Mouse (Mus musculus): ENCODE results near the gene Map2. TPM values are rescaled to one million over a fixed set of nuclear protein-coding genes. Genes with fewer than 3 reads are reported as not detected.

Gene Map2
- total and polyA plus RNA-seq, 3 experiments = not detected

GRCm38 (mm10) chr1:66150806-66151205 lies 24.3 kb upstream of the Map2 start:
- H3K36me3 ChIP-seq (ENCODE audit: control insufficient read depth in 1 of 2, insufficient read depth in 2 of 2, low read length in 2 of 2) = no peaks in the 10 kb centered on the region
- TF ChIP-seq SMC3 (IDR thresholded peaks at IDR 0.05; ENCODE audit: low read depth, low read length) = no peak
- TF ChIP-seq HCFC1 (IDR thresholded peaks at IDR 0.05; ENCODE audit: low read depth, low read length) = no peak
- no peak for TF ChIP-seq GATA1 (IDR thresholded peaks at IDR 0.05; ENCODE audit: low read depth, low read length)
- no peak for TF ChIP-seq EP300 (IDR thresholded peaks at IDR 0.05; ENCODE audit: low read depth in 1 of 2, low read length in 2 of 2)
- no peak overlapping the region for H3K27ac ChIP-seq (ENCODE audit: control insufficient read depth, low read depth, low read length)
- H3K79me2 ChIP-seq (ENCODE audit: control insufficient read depth, insufficient read depth, low read length, poor library complexity) = no peaks in the 10 kb centered on the region
- H3K27me3 ChIP-seq (ENCODE audit: control insufficient read depth in 1 of 2, insufficient read depth in 2 of 2, low read length in 2 of 2) = no peaks in the 10 kb centered on the region
- H3K9ac ChIP-seq (ENCODE audit: control insufficient read depth, low read depth, low read length, poor library complexity, severe bottlenecking) = no peak overlapping the region
- H3K4me1 ChIP-seq (ENCODE audit: control insufficient read depth in 1 of 2, insufficient read depth in 2 of 2, low read length in 2 of 2) = no peaks in the 10 kb centered on the region
- no peak overlapping the region for H3K4me3 ChIP-seq (ENCODE audit: control insufficient read depth in 1 of 2, insufficient read depth in 1 of 2, low read depth in 2 of 2, low read length in 2 of 2)
- no peak for DNase-seq (ENCODE audit: low read depth, low spot score)
- no peaks in the 10 kb centered on the region for H3K9me3 ChIP-seq (replicated peaks; ENCODE audit: insufficient read depth, low read length)

DNA sequence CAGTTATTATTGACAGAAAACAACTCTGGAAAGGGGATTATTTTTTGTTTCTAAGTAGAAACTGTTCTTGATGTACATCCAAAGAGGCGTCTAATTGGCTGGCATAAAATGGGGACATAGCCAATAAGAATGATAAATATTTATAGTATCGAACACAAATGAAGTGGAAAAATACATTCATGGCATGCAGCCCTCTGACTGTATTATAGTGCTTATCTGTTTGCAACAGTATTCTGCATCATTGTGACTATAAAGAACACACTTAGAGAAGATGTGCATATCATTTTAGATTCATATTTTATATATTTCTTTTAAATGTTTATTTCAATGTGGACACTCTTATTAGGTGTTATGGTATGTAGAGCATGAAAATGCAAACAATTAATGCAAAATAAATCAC lies 17.9 kb upstream of the Map2 start:
- H3K27ac ChIP-seq (ENCODE audit: control insufficient read depth, low read depth, low read length) = no peak overlapping the region
- TF ChIP-seq MYC (IDR thresholded peaks at IDR 0.05; ENCODE audit: low read depth, low read length) = no peak
- no peaks in the 10 kb centered on the region for H3K36me3 ChIP-seq (ENCODE audit: control insufficient read depth in 1 of 2, insufficient read depth in 2 of 2, low read length in 2 of 2)
- no peak overlapping the region for H3K9ac ChIP-seq (ENCODE audit: control insufficient read depth, low read depth, low read length, poor library complexity, severe bottlenecking)
- H3K4me3 ChIP-seq (ENCODE audit: control insufficient read depth in 1 of 2, insufficient read depth in 1 of 2, low read depth in 2 of 2, low read length in 2 of 2) = no peak overlapping the region
- no peaks in the 10 kb centered on the region for H3K79me2 ChIP-seq (ENCODE audit: control insufficient read depth, insufficient read depth, low read length, poor library complexity)
- H3K9me3 ChIP-seq (replicated peaks; ENCODE audit: insufficient read depth, low read length) = no peaks in the 10 kb centered on the region
- no peak for DNase-seq (ENCODE audit: low read depth, low spot score)
- no peaks in the 10 kb centered on the region for H3K4me1 ChIP-seq (ENCODE audit: control insufficient read depth in 1 of 2, insufficient read depth in 2 of 2, low read length in 2 of 2)
- H3K27me3 ChIP-seq (ENCODE audit: control insufficient read depth in 1 of 2, insufficient read depth in 2 of 2, low read length in 2 of 2) = no peaks in the 10 kb centered on the region

DNA sequence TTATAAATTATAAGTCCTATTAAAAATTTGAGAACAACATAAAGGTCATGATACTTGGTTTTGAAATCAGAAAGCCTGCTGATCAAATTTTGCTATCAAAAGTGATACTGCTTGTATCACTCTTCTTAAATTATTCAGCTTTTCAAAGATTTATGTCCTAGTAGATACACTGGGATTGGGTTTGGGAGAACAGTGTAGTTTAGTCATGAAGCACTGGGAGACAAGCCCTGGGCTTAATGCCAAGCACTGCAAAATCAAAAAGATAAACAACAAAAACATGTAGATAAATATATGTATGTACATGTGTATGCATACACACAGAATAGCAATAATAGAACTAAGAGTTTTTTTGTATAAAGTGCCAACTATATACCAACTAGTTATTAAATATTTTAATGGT lies 17.5 kb upstream of the Map2 start:
- Histone ChIP-seq H3K36me3 (ENCODE audit: control insufficient read depth in 1 of 2, insufficient read depth in 2 of 2, low read length in 2 of 2) (no peaks in the 10 kb centered on the region), H3K4me3 (ENCODE audit: control insufficient read depth in 1 of 2, insufficient read depth in 1 of 2, low read depth in 2 of 2, low read length in 2 of 2) (no peak overlapping the region), H3K4me1 (ENCODE audit: control insufficient read depth in 1 of 2, insufficient read depth in 2 of 2, low read length in 2 of 2) (no peaks in the 10 kb centered on the region), H3K9me3 (replicated peaks; ENCODE audit: insufficient read depth, low read length) (no peaks in the 10 kb centered on the region), H3K27ac (ENCODE audit: control insufficient read depth, low read depth, low read length) (no peak overlapping the region), H3K9ac (ENCODE audit: control insufficient read depth, low read depth, low read length, poor library complexity, severe bottlenecking) (no peak overlapping the region), H3K27me3 (ENCODE audit: control insufficient read depth in 1 of 2, insufficient read depth in 2 of 2, low read length in 2 of 2) (no peaks in the 10 kb centered on the region), H3K79me2 (ENCODE audit: control insufficient read depth, insufficient read depth, low read length, poor library complexity) (no peaks in the 10 kb centered on the region)
- TF ChIP-seq HCFC1 (IDR thresholded peaks at IDR 0.05; ENCODE audit: low read depth, low read length) (no peak), ZMIZ1 (IDR thresholded peaks at IDR 0.05; ENCODE audit: low read depth, low read length) (no peak), USF1 (IDR thresholded peaks at IDR 0.05; ENCODE audit: low read depth, low read length) (no peak), NRF1 (IDR thresholded peaks at IDR 0.05; ENCODE audit: insufficient read depth, low read depth, low read length, poor library complexity, severe bottlenecking) (no peak), ETS1 (IDR thresholded peaks at IDR 0.05; ENCODE audit: low read depth, low read length) (no peak), MYB (IDR thresholded peaks at IDR 0.05; ENCODE audit: low read depth, low read length) (no peak), NELFE (IDR thresholded peaks at IDR 0.05; ENCODE audit: low read depth, low read length) (no peak), SMC3 (IDR thresholded peaks at IDR 0.05; ENCODE audit: low read depth, low read length) (no peak), CHD2 (IDR thresholded peaks at IDR 0.05; ENCODE audit: low read length) (no peak), ELF1 (IDR thresholded peaks at IDR 0.05; ENCODE audit: low read depth, low read length) (no peak)
- no peak for DNase-seq (ENCODE audit: low read depth, low spot score)
